Mouse (Mus musculus): ENCODE measurements around the gene Sars. TPM values are rescaled to one million over a fixed set of nuclear protein-coding genes. Genes with fewer than 3 reads are reported as not detected.

Gene Sars
- polyA plus RNA-seq, 1 experiment from 2014 or later, result 81.3 TPM

GRCm38 (mm10) chr3:108378875-108379663, 65.9 kb downstream of the Sars start:
- WGBS, result 69% methylated on average over 7 of the region's 7 CpGs
- no peak overlapping the region for H3K27ac ChIP-seq (ENCODE audit: low read length)
- no peak for DNase-seq (ENCODE audit: low spot score)

More at GRCm38 (mm10) chr3:108378875-108379663, 65.9 kb downstream of the Sars start:
- H3K36me3 ChIP-seq (ENCODE audit: insufficient read depth, low read length), result no peaks in the 10 kb centered on the region
- no peak overlapping the region for H3K4me3 ChIP-seq (ENCODE audit: low read depth, low read length)
- no peaks in the 10 kb centered on the region for H3K9me3 ChIP-seq (ENCODE audit: low read length)
- no peak overlapping the region for H3K9ac ChIP-seq (replicated peaks; ENCODE audit: low read depth)
- no peak for TF ChIP-seq CTCF (IDR thresholded peaks at IDR 0.05)
- TF ChIP-seq EP300 (IDR thresholded peaks at IDR 0.05), result no peak
- no peaks in the 10 kb centered on the region for H3K27me3 ChIP-seq (replicated peaks; ENCODE audit: insufficient read depth, low read length)
- no peak overlapping the region for H3K4me2 ChIP-seq (replicated peaks; ENCODE audit: low read depth, low read length)
- no peak for ATAC-seq
- no peaks in the 10 kb centered on the region for H3K4me1 ChIP-seq (ENCODE audit: insufficient read depth, low read depth, low read length)

Other genes with a start within 250 kb of the Sars start
- gene Cyb561d1, start 244.0 kb downstream of the Sars start, polyA plus RNA-seq (2015; fragmentation: Nextera tagmentation; extraction: Ambion mirVana), result 4.8 and 4.9 TPM in 2 replicates
- gene Atxn7l2, start 234.3 kb downstream of the Sars start, polyA plus RNA-seq (2015; fragmentation: Nextera tagmentation; extraction: Ambion mirVana), result 6.1 and 6.7 TPM in 2 replicates
- not detected in 2 replicates for gene Sypl2, start 218.6 kb downstream of the Sars start, polyA plus RNA-seq (2015; fragmentation: Nextera tagmentation; extraction: Ambion mirVana)
- gene Psma5, start 188.3 kb downstream of the Sars start, polyA plus RNA-seq (2015; fragmentation: Nextera tagmentation; extraction: Ambion mirVana), result 156 and 163 TPM in 2 replicates
- 30.8 and 34.2 TPM in 2 replicates for gene Sort1, start 161.1 kb downstream of the Sars start, polyA plus RNA-seq (2015; fragmentation: Nextera tagmentation; extraction: Ambion mirVana)
- 5.6 and 7.1 TPM in 2 replicates for gene Mybphl, start 80.3 kb downstream of the Sars start, polyA plus RNA-seq (2015; fragmentation: Nextera tagmentation; extraction: Ambion mirVana)
- gene Psrc1, start 61.4 kb downstream of the Sars start, polyA plus RNA-seq (2015; fragmentation: Nextera tagmentation; extraction: Ambion mirVana), result 2.3 and 3.7 TPM in 2 replicates
- 3.4 and 3.8 TPM in 2 replicates for gene Celsr2, start 29.7 kb downstream of the Sars start, polyA plus RNA-seq (2015; fragmentation: Nextera tagmentation; extraction: Ambion mirVana)
- gene 1700013F07Rik, start 88.9 kb upstream of the Sars start, polyA plus RNA-seq (2015; fragmentation: Nextera tagmentation; extraction: Ambion mirVana), result 6.4 and 7.9 TPM in 2 replicates
- gene 5330417C22Rik, start 91.3 kb upstream of the Sars start, polyA plus RNA-seq (2015; fragmentation: Nextera tagmentation; extraction: Ambion mirVana), result 32.4 and 45.7 TPM in 2 replicates
- gene Tmem167b, start 117.3 kb upstream of the Sars start, polyA plus RNA-seq (2015; fragmentation: Nextera tagmentation; extraction: Ambion mirVana), result 41.8 and 42.7 TPM in 2 replicates
- gene Taf13, start 126.5 kb upstream of the Sars start, polyA plus RNA-seq (2015; fragmentation: Nextera tagmentation; extraction: Ambion mirVana), result 41.0 and 45.9 TPM in 2 replicates
- 7.8 and 8.2 TPM in 2 replicates for gene Wdr47, start 146.1 kb upstream of the Sars start, polyA plus RNA-seq (2015; fragmentation: Nextera tagmentation; extraction: Ambion mirVana)
- gene Clcc1, start 208.7 kb upstream of the Sars start, polyA plus RNA-seq (2015; fragmentation: Nextera tagmentation; extraction: Ambion mirVana), result 63.6 and 65.2 TPM in 2 replicates